Comparison of ENCODE assay signal across 13 mouse cellular contexts in genomic region chr16:43753751-43754150, GRCm38 (mm10). TPM values are rescaled to one million over a fixed set of nuclear protein-coding genes. Genes with fewer than 3 reads are reported as not detected.
DNase-seq lines count a peak whose midpoint lies in the region; ATAC-seq and TF ChIP-seq lines count a peak whose summit lies in the region.
"Had no signal": no experiment of that assay in that cellular context is flagged by ENCODE, and none has a peak within 500 bp of the region (broad histone marks: within the 10 kb centered on the region; RNA-seq: fewer than 3 reads in every experiment).

Gene Drd3 (plus strand): TSS chr16:43754026.

- H3K36me3 ChIP-seq in forebrain, embryonic 10.5 days (replicated peaks) = no peaks in the 10 kb centered on the region
- H3K36me3 ChIP-seq in forebrain, embryonic 12.5 days (replicated peaks) = no peaks in the 10 kb centered on the region
- no peaks in the 10 kb centered on the region for H3K36me3 ChIP-seq in lung, postnatal 0 days (ENCODE audit: insufficient read depth, low read length)
- no peaks in the 10 kb centered on the region for H3K36me3 ChIP-seq in forebrain, embryonic 11.5 days (ENCODE audit: control insufficient read depth, insufficient read depth, low read length)
- H3K36me3 ChIP-seq in myocyte (ENCODE audit: control insufficient read depth, insufficient read depth) = no peaks in the 10 kb centered on the region
- H3K36me3 ChIP-seq: limb, embryonic 15.5 days had no signal

- H3K9ac ChIP-seq in forebrain, embryonic 12.5 days = no peak within 1 kb of the TSS
- no peak within 1 kb of the TSS for H3K9ac ChIP-seq in lung, postnatal 0 days (replicated peaks; ENCODE audit: low read depth)
- no peak within 1 kb of the TSS for H3K9ac ChIP-seq in forebrain, embryonic 11.5 days (ENCODE audit: low read length)
- H3K9ac ChIP-seq: limb, embryonic 15.5 days had no signal

- H3K4me1 ChIP-seq in forebrain, embryonic 10.5 days = peaks cover 6% of the 10 kb centered on the region
- peaks cover 3% of the 10 kb centered on the region for H3K4me1 ChIP-seq in forebrain, embryonic 12.5 days
- no peaks in the 10 kb centered on the region for H3K4me1 ChIP-seq in lung, postnatal 0 days (ENCODE audit: insufficient read depth, low read depth, low read length)
- H3K4me1 ChIP-seq in forebrain, embryonic 11.5 days (replicated peaks; ENCODE audit: control insufficient read depth, insufficient read depth, low read length) = peaks cover 2% of the 10 kb centered on the region; the same call in 1 of the 2 replicates
- H3K4me1 ChIP-seq: limb, embryonic 15.5 days had no signal

- no peak for TF ChIP-seq CTCF in lung, postnatal 0 days (IDR thresholded peaks at IDR 0.05)

- peak; percentile 17 for DNase-seq in forebrain, embryonic 10.5 days (ENCODE audit: extremely low spot score, low spot score)
- peak; percentile 36 for DNase-seq in lung, postnatal 0 days (ENCODE audit: low spot score)
- no peak for DNase-seq in lung, postnatal 36 days
- DNase-seq in forebrain, embryonic 11.5 days (ENCODE audit: low spot score) = peak; percentile 54
- no peak for DNase-seq in cerebellum, adult 9-11 months

- no peak within 1 kb of the TSS for H3K4me2 ChIP-seq in forebrain, embryonic 12.5 days
- H3K4me2 ChIP-seq in lung, postnatal 0 days (replicated peaks; ENCODE audit: low read depth, low read length) = no peak within 1 kb of the TSS
- peak within 1 kb of the TSS; percentile 22; the same call in 1 of the 2 replicates for H3K4me2 ChIP-seq in forebrain, embryonic 11.5 days (ENCODE audit: low read depth, low read length, severe bottlenecking)
- no peak within 1 kb of the TSS for H3K4me2 ChIP-seq in myocyte (ENCODE audit: low read depth)
- H3K4me2 ChIP-seq: limb, embryonic 15.5 days had no signal

- H3K79me2 ChIP-seq in myocyte (ENCODE audit: control insufficient read depth, insufficient read depth) = no peaks in the 10 kb centered on the region

- ATAC-seq in forebrain, embryonic 12.5 days (ENCODE audit: low FRiP score) = no peak
- ATAC-seq in lung, postnatal 0 days = no peak
- ATAC-seq in forebrain, embryonic 11.5 days (replicated peaks; ENCODE audit: low FRiP score) = no peak
- no peak for ATAC-seq in frontal cortex, adult (ENCODE audit: low TSS enrichment)
- ATAC-seq: intestine, postnatal 0 days had no signal

- H3K9me3 ChIP-seq in forebrain, embryonic 10.5 days = no peaks in the 10 kb centered on the region
- H3K9me3 ChIP-seq in forebrain, embryonic 12.5 days = no peaks in the 10 kb centered on the region
- no peaks in the 10 kb centered on the region for H3K9me3 ChIP-seq in lung, postnatal 0 days (ENCODE audit: low read length)
- no peaks in the 10 kb centered on the region for H3K9me3 ChIP-seq in forebrain, embryonic 11.5 days (ENCODE audit: control insufficient read depth, low read length)
- H3K9me3 ChIP-seq: limb, embryonic 15.5 days had no signal

- no peaks in the 10 kb centered on the region for H3K27me3 ChIP-seq in forebrain, embryonic 10.5 days (ENCODE audit: poor library complexity, severe bottlenecking)
- H3K27me3 ChIP-seq in forebrain, embryonic 12.5 days = no peaks in the 10 kb centered on the region
- H3K27me3 ChIP-seq in lung, postnatal 0 days (replicated peaks; ENCODE audit: insufficient read depth, low read length) = no peaks in the 10 kb centered on the region
- H3K27me3 ChIP-seq in forebrain, embryonic 11.5 days (ENCODE audit: control insufficient read depth, insufficient read depth, low read length) = no peaks in the 10 kb centered on the region
- no peaks in the 10 kb centered on the region for H3K27me3 ChIP-seq in myocyte (ENCODE audit: control insufficient read depth, insufficient read depth, insufficient read length)
- H3K27me3 ChIP-seq: limb, embryonic 15.5 days had no signal

- TF ChIP-seq EP300 in lung, postnatal 0 days (IDR thresholded peaks at IDR 0.05) = no peak

- H3K4me3 ChIP-seq in forebrain, embryonic 10.5 days = no peak within 1 kb of the TSS
- no peak within 1 kb of the TSS for H3K4me3 ChIP-seq in forebrain, embryonic 12.5 days (replicated peaks)
- H3K4me3 ChIP-seq in lung, postnatal 0 days (ENCODE audit: low read depth, low read length) = no peak within 1 kb of the TSS
- H3K4me3 ChIP-seq in forebrain, embryonic 11.5 days (ENCODE audit: low read depth, low read length) = no peak within 1 kb of the TSS
- no peak within 1 kb of the TSS for H3K4me3 ChIP-seq in myocyte
- H3K4me3 ChIP-seq: erythroblast, embryonic 14.5 days; limb, embryonic 15.5 days had no signal

- TF ChIP-seq POLR2A in myocyte (IDR thresholded peaks at IDR 0.05; ENCODE audit: insufficient read length, low read depth) = no peak

- WGBS in forebrain, embryonic 10.5 days = 17% methylated on average over 7 of the region's 7 CpGs
- WGBS in forebrain, embryonic 12.5 days = 14% methylated on average over 7 of the region's 7 CpGs
- WGBS in lung, postnatal 0 days = 7% methylated on average over 7 of the region's 7 CpGs
- WGBS in forebrain, embryonic 11.5 days = 8% methylated on average over 7 of the region's 7 CpGs

- no peak within 1 kb of the TSS for H3K27ac ChIP-seq in forebrain, embryonic 10.5 days
- no peak within 1 kb of the TSS for H3K27ac ChIP-seq in forebrain, embryonic 12.5 days
- no peak within 1 kb of the TSS for H3K27ac ChIP-seq in lung, postnatal 0 days (ENCODE audit: low read length)
- H3K27ac ChIP-seq in forebrain, embryonic 11.5 days (ENCODE audit: low read depth, low read length) = no peak within 1 kb of the TSS
- H3K27ac ChIP-seq: limb, embryonic 15.5 days had no signal

- no peak within 1 kb of the TSS for H3ac ChIP-seq in myocyte (ENCODE audit: control insufficient read depth, insufficient read length)

TF ChIP-seq in myocyte, 11 proteins besides CTCF, POLR2A, EP300 and RAD21:
- peak; percentile 66 for TF ChIP-seq REST (IDR thresholded peaks at IDR 0.05; ENCODE audit: insufficient read depth, insufficient read length)
- TF ChIP-seq TCF3 (IDR thresholded peaks at IDR 0.05; ENCODE audit: insufficient read length, low read depth) = no peak
TF ChIP-seq in myocyte: peak in this region for 1.

RNA-seq across cellular contexts. Expression of gene Drd3, which starts in this region (rescaled TPM):
- not detected in 2 replicates for polyA plus RNA-seq in forebrain, embryonic 10.5 days (2016; fragmentation: Nextera tagmentation; extraction: Ambion mirVana)
- 0.13 and 0.27 TPM in 2 replicates for polyA plus RNA-seq in forebrain, embryonic 12.5 days (2016; fragmentation: Nextera tagmentation; extraction: Ambion mirVana)
- not detected in 2 replicates for polyA plus RNA-seq in lung, postnatal 0 days (2015; fragmentation: Nextera tagmentation; extraction: Ambion mirVana)
- polyA plus RNA-seq in forebrain, embryonic 11.5 days (2014; fragmentation: Nextera tagmentation; extraction: Ambion mirVana) = 0.11 and 0.19 TPM in 2 replicates
- not detected for polyA plus RNA-seq in myocyte (2012; fragmentation: generic; extraction: Trizol)
- polyA plus RNA-seq: C2C12; erythroblast, embryonic 14.5 days; intestine, postnatal 0 days; neural tube, embryonic 11.5 days had no signal

Comparison
In these comparisons a context has a peak if more than half of its experiments do, and no peak if none do; other contexts are left out.
1. Peak in DNase-seq in forebrain, embryonic 10.5 days; RNA of the gene not detected or under 1 TPM.
2. Peak in DNase-seq in lung, postnatal 0 days; RNA of the gene not detected or under 1 TPM.
3. Peak in DNase-seq and H3K4me2 ChIP-seq in forebrain, embryonic 11.5 days; RNA of the gene not detected or under 1 TPM.